Mouse (Mus musculus) neural tube, embryonic 13.5 days (tissue): ENCODE data around the gene Pdzd11. TPM values are rescaled to one million over a fixed set of nuclear protein-coding genes. Genes with fewer than 3 reads are reported as not detected.

ENCODE experiments used
- ATAC-seq: fragments of 200-750 bp; cut with Nextera tagmentation; 2 replicates; pipeline ENCODE4 v1.8.0; 2017; ENCODE audit warnings: low read depth, mild to moderate bottlenecking, moderate TSS enrichment, moderate library complexity
- H3K27ac ChIP-seq: fragments of 300-500 bp; sonication (generic); replicated peaks from 2 replicates; pipeline ENCODE4 v1.5.1; 2015; ENCODE audit warnings: moderate library complexity, mild to moderate bottlenecking, inconsistent platforms
- H3K27me3 ChIP-seq: fragments of 300-500 bp; sonication (generic); 2 replicates; pipeline ENCODE4 v1.6.1; 2015; ENCODE audit warnings: mild to moderate bottlenecking, inconsistent platforms
- H3K36me3 ChIP-seq: fragments of 300-500 bp; sonication (generic); 2 replicates; pipeline ENCODE4 v1.6.1; 2015; ENCODE audit warnings: mild to moderate bottlenecking, inconsistent platforms
- H3K4me1 ChIP-seq: fragments of 300-500 bp; sonication (generic); replicated peaks from 2 replicates; pipeline ENCODE4 v1.6.1; 2015; ENCODE audit warnings: inconsistent platforms
- H3K4me2 ChIP-seq: fragments of 300-500 bp; sonication (generic); 2 replicates; pipeline ENCODE4 v1.6.1; 2015; ENCODE audit warnings: inconsistent platforms, mild to moderate bottlenecking, moderate library complexity
- H3K4me3 ChIP-seq: fragments of 300-500 bp; sonication (generic); 2 replicates; pipeline ENCODE4 v1.5.1; 2015; ENCODE audit warnings: mild to moderate bottlenecking, inconsistent platforms
- H3K9ac ChIP-seq: fragments of 300-500 bp; sonication (generic); 2 replicates; pipeline ENCODE4 v1.6.1; 2015; ENCODE audit warnings: moderate library complexity, mild to moderate bottlenecking, inconsistent platforms
- H3K9me3 ChIP-seq: fragments of 300-500 bp; sonication (generic); 2 replicates; pipeline ENCODE4 v1.6.1; 2016; ENCODE audit warnings: inconsistent platforms
- WGBS: fragments of 180-500 bp; shearing (Covaris S2); methylation state at CpG from one replicate; pipeline ENCODE4 v1.1.7; 2015; 5-methylcytosine and 5-hydroxymethylcytosine counted together
- polyA plus RNA-seq: library from polyadenylated mRNA; unstranded; fragments of >200 nt; fragmentation: Nextera tagmentation; extraction: Ambion mirVana; gene quantifications from 2 replicates; pipeline ENCODE4 v1.2.1, GENCODE M21; 2015

The Pdzd11 gene
- 121 and 124 TPM in 2 replicates for polyA plus RNA-seq

DNA sequence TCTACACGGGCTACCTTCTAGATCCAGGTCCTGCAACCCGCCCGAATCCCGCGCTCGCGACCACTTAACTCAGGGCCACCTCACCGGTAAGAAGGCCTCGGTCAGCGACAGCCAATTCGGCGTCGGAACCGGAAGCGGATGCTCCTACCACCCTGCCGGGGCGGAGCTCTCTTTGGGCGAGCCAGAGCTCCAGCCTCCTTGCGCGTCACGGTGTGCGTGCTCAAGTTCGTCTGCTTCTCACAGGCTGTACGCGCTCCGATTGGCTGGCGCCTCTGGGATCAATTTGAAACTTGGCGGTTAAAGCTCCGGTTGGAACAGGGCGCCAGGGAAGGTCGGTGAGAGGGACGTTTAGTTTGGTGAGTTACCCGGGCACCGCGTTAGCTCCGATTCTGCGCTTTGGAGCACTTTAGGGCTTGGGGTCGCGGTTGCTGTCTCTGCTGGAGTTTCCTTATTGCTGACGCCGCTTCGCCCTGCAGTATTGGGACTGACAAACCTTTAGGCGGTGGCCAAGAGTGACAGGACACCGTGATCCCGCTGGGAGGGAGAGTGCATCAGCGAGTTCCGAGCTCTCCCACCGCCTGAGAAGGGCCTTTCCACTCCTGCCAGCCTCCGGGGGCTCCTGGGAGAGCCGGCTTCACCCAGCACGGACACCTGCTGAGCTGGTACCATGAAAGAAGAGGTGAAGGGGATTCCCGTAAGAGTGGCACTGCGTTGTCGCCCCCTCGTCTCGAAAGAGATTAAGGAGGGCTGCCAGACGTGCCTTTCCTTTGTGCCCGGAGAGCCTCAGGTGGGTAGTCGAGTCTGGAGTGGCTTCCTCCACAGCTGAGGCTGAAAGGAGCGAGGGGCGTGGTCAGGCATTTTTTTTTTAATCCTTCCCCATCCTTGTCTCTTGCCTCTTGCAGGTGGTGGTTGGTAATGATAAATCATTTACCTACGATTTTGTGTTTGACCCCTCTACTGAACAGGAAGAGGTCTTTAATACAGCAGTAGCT, at the start of gene Pdzd11:
Pdzd11 (minus strand) TSS at position 767 of the 992 bp plus-strand sequence.
- Histone ChIP-seq H3K27ac (no peak within 1 kb of the TSS), H3K9me3 (no peaks in the 10 kb centered on the region), H3K27me3 (no peaks in the 10 kb centered on the region), H3K4me1 (peaks cover 14% of the 10 kb centered on the region), H3K9ac (peak within 1 kb of the TSS; percentile 69), H3K36me3 (peaks cover 16% of the 10 kb centered on the region; the same call in 1 of the 2 replicates), H3K4me3 (peak within 1 kb of the TSS; percentile 47), H3K4me2 (peak within 1 kb of the TSS; percentile 79)
- 17% methylated on average over 62 of the region's 62 CpGs for WGBS
- peak; percentile 100 for ATAC-seq

DNA sequence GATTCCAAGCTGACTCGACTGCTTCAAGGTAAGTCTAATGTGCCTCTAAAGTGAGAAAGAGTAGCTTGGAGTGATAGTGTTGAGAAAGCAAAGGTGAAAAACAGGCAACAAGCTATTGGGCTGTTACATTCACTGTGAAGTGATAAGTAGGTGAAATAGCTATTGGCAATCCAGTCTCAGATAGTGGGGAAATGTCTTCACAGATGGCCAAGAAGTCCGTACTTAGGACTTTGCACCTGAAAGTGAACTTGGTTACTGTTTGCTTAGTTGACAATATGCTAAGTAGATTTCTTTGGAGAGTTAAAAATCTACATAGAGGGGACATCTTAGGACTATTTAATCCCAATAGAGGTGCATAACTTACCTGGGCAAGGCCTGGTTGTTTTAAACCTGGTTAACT, 38.5 kb upstream of the Pdzd11 start:
- 89% methylated on average over 2 of the region's 2 CpGs for WGBS
- H3K9ac ChIP-seq, result no peak overlapping the region
- no peak overlapping the region for H3K27ac ChIP-seq
- H3K4me3 ChIP-seq, result no peak overlapping the region
- no peak overlapping the region for H3K4me2 ChIP-seq
- H3K4me1 ChIP-seq, result no peaks in the 10 kb centered on the region
- ATAC-seq, result no peak
- H3K27me3 ChIP-seq, result peaks cover 6% of the 10 kb centered on the region; the same call in 1 of the 2 replicates
- no peaks in the 10 kb centered on the region for H3K36me3 ChIP-seq
- no peaks in the 10 kb centered on the region for H3K9me3 ChIP-seq

DNA sequence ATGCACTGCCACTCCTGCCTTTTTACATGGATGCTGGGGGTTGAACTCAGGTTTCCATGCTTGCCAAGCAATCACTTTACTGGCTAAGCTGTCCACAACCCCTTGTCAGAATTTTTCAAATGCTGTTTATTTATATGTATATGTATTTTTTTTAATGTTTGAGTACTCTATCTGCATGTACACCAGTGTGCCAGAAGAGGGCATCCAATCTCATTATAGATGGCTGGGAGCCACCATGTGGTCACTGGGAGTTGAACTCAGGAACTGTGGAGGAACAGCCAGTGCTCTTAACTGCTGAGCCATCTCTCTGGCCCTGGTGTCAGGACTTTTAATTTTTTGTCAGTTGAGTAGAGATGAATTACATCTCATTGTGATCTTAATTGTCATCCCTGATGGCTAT, 26.5 kb upstream of the Pdzd11 start:
- Histone ChIP-seq H3K9me3 (no peaks in the 10 kb centered on the region), H3K9ac (no peak overlapping the region), H3K4me2 (no peak overlapping the region), H3K27me3 (no peaks in the 10 kb centered on the region), H3K4me1 (no peaks in the 10 kb centered on the region), H3K27ac (no peak overlapping the region), H3K4me3 (no peak overlapping the region), H3K36me3 (no peaks in the 10 kb centered on the region)
- ATAC-seq, result no peak

DNA sequence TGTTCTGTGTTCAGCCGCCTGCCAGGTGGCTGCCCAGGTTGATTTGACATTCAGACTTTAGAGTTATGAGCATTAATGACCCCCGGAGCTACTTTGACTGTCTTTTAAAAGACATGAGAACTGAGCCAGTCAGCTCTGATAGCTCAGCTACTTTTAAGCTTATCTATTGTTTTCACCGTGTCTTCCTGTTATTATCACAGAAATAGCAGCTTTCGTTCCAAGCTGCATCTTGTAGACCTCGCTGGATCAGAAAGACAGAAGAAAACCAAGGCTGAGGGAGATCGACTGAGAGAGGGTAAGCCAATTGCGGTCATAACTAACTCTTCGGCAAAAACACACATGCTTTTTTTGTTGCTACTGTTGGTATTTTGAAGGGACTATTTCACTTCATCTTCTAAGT, 12.1 kb upstream of the Pdzd11 start:
- ATAC-seq, result no peak
- Histone ChIP-seq H3K36me3 (no peaks in the 10 kb centered on the region), H3K4me1 (no peaks in the 10 kb centered on the region), H3K9me3 (no peaks in the 10 kb centered on the region), H3K9ac (no peak overlapping the region), H3K27ac (no peak overlapping the region), H3K4me3 (no peak overlapping the region), H3K4me2 (no peak overlapping the region), H3K27me3 (no peaks in the 10 kb centered on the region)
- WGBS, result 94% methylated on average over 8 of the region's 8 CpGs

DNA sequence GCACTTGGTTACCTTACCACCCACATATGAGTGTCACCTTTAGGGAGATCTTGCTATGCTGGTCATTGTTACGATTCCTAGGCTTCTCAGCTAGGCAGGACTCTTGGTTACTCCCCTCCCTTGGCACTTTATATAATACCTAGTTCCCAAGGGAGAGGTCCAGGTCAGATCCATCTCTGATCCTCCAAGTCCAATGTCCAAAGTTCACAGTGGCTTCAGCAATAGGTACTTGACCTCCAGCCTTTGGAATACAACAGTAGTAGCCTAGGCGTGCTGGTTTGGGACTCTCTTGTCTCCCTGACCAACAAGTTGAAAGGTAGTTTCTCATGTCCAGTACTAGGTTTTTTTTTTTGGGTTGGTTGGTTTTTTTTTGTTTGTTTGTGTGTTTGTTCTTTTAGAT, 2.7 kb upstream of the Pdzd11 start:
- H3K27me3 ChIP-seq, result no peaks in the 10 kb centered on the region
- no peak overlapping the region for H3K9ac ChIP-seq
- H3K4me1 ChIP-seq, result peaks cover 14% of the 10 kb centered on the region
- no peak for ATAC-seq
- no peak overlapping the region for H3K4me3 ChIP-seq
- no peaks in the 10 kb centered on the region for H3K36me3 ChIP-seq
- 86% methylated on average over 2 of the region's 2 CpGs for WGBS
- H3K9me3 ChIP-seq, result no peaks in the 10 kb centered on the region
- H3K27ac ChIP-seq, result no peak overlapping the region
- H3K4me2 ChIP-seq, result no peak overlapping the region

DNA sequence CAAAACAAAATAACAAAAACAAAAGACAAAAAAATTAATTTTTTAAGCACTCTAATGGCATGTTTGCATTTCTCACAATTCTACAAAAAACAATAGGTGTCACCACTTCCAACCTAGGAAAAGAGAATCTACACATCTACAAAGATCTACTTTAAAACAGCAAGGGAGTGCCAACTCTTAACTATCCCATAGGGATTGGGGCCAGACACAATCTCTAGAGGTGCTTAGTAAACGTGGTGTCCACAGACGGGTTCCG, 894 bp downstream of the Pdzd11 start, which contains the start of gene Kif4:
Kif4 (plus strand) TSS at position 192 of the 256 bp plus-strand sequence.
- ATAC-seq, result no peak
- H3K9me3 ChIP-seq, result no peaks in the 10 kb centered on the region
- no peaks in the 10 kb centered on the region for H3K27me3 ChIP-seq
- H3K4me3 ChIP-seq, result peak within 1 kb of the TSS; percentile 47
- peaks cover 16% of the 10 kb centered on the region; the same call in 1 of the 2 replicates for H3K36me3 ChIP-seq
- H3K4me1 ChIP-seq, result peaks cover 14% of the 10 kb centered on the region
- H3K4me2 ChIP-seq, result peak within 1 kb of the TSS; percentile 79
- WGBS, result 20% methylated on average over 3 of the region's 3 CpGs
- peak within 1 kb of the TSS; percentile 69 for H3K9ac ChIP-seq
- no peak within 1 kb of the TSS for H3K27ac ChIP-seq

DNA sequence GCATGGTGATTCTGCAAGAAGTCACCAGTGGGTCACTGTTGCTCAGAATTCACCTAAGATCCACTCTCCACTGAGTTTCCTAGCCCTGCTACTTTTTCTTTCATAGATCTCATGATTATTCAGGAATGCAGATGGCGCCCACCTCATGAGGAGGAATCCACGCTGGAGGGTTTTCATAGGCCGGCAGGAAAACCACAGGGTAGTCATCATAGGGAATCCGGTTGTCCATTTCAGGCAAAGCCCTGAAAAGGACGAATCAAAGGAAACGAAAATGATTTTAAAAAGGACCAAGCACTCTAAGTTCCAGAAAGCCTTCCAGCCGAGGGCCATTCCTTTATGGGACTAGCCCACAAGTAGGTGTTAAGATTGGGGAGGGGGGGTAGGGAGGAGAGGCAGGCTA, 1.2 kb downstream of the Pdzd11 start:
- ATAC-seq, result 0 out of 2 replicates have a peak, but pooled peaks have one; percentile 12
- no peaks in the 10 kb centered on the region for H3K9me3 ChIP-seq
- peaks cover 14% of the 10 kb centered on the region for H3K4me1 ChIP-seq
- H3K27ac ChIP-seq, result no peak overlapping the region
- WGBS, result 35% methylated on average over 7 of the region's 7 CpGs
- H3K9ac ChIP-seq, result peak overlapping the region; percentile 69
- peaks cover 16% of the 10 kb centered on the region; the same call in 1 of the 2 replicates for H3K36me3 ChIP-seq
- no peaks in the 10 kb centered on the region for H3K27me3 ChIP-seq
- H3K4me2 ChIP-seq, result peak overlapping the region; percentile 56
- H3K4me3 ChIP-seq, result peak overlapping the region; percentile 47

DNA sequence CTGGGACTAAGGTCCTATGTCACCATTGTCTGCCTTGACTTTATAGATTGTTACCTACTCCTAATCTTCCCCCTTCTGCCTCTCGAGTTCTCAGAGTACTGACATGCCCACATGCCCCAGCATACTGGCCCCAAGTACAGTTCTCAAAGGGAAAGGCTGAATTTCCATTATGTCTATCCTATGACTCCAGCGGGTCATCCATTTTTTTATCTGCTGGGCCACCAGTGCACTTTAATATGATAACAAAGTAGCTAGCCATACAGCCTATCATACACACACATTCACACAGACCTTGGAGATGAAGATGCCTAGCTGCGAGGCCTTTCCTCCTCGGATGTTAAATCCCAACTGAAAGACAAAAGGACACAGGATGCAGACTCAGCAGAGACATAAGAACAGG, 2.1 kb downstream of the Pdzd11 start:
- Histone ChIP-seq H3K36me3 (peaks cover 16% of the 10 kb centered on the region; the same call in 1 of the 2 replicates), H3K27me3 (no peaks in the 10 kb centered on the region), H3K4me2 (no peak overlapping the region), H3K4me1 (peaks cover 14% of the 10 kb centered on the region), H3K27ac (no peak overlapping the region), H3K9me3 (no peaks in the 10 kb centered on the region), H3K4me3 (no peak overlapping the region), H3K9ac (no peak overlapping the region)
- ATAC-seq, result no peak
- 88% methylated on average over 4 of the region's 4 CpGs for WGBS

DNA sequence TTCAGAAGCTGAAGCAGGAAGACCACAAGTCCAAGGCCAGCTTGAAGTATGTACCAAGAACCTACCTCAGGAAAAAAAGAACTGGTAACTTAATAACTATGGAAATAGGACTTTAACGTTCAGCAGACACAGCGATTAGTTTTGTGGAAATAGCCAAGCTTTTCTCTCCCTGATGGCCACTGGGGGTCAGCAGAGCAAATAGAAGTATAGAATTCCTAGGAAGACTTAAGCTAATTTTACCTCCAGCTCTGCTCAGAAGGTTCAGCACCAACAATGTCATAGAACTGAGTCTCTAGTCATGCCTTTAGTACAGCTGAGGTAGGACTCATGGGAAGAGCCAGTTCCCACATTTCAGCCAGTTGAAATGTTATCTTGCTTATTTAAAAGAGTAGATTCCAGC, 5.0 kb downstream of the Pdzd11 start:
- H3K4me1 ChIP-seq, result peaks cover 10% of the 10 kb centered on the region
- H3K27ac ChIP-seq, result no peak overlapping the region
- H3K36me3 ChIP-seq, result peaks cover 16% of the 10 kb centered on the region; the same call in 1 of the 2 replicates
- no peak overlapping the region for H3K9ac ChIP-seq
- no peaks in the 10 kb centered on the region for H3K9me3 ChIP-seq
- H3K27me3 ChIP-seq, result peaks cover 4% of the 10 kb centered on the region; the same call in 1 of the 2 replicates
- ATAC-seq, result no peak
- 82% methylated on average over 2 of the region's 2 CpGs for WGBS
- no peak overlapping the region for H3K4me3 ChIP-seq
- H3K4me2 ChIP-seq, result no peak overlapping the region

DNA sequence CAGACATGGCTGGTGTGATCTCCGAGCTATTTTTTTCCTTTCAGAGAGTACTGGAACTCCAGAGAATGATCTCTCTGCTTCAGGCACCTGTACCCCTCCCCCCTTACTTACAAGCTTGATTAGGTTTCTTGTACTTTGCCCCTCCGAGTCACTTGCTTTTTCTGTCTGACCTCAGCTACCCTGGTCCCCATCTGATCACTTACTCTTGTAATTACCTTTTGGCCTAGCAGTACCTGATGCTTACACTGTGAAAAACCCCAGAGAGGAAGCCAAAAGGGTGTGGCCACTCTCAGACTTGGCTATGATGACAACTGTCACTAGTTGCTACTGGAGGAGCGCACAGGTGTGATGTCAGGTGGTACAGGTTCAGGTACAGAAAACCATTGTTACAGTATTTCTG, 7.9 kb downstream of the Pdzd11 start:
- Histone ChIP-seq H3K27ac (no peak overlapping the region), H3K27me3 (peaks cover 4% of the 10 kb centered on the region; the same call in 1 of the 2 replicates), H3K4me3 (no peak overlapping the region), H3K9ac (no peak overlapping the region), H3K4me2 (no peak overlapping the region), H3K4me1 (no peaks in the 10 kb centered on the region), H3K9me3 (no peaks in the 10 kb centered on the region), H3K36me3 (peaks cover 13% of the 10 kb centered on the region; the same call in 1 of the 2 replicates)
- WGBS, result 68% methylated on average over 3 of the region's 3 CpGs
- no peak for ATAC-seq

DNA sequence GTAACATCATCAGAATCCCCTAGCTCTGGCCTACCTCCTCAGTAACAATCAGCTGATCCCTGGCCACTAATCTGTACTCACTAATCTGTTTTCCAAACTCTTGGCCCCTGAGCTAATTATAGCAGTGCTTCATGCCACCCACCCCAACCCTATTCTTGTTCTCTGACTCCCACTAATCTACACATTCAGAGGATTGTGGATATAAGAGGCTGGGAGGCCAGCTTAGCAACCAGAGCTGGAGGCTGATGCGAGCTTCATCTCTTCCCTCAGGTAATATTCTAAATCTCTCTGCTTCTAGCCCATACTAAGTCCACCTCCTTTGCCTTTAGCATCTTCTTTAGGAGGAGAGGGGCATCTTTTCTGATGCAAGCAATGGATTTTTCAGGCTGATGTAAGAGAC, 21.1 kb downstream of the Pdzd11 start, which contains the start of gene Arr3:
Arr3 (plus strand) TSS at position 184 of the 400 bp plus-strand sequence.
- ATAC-seq, result no peak
- 81% methylated on average over 1 of the region's 1 CpGs for WGBS
- Histone ChIP-seq H3K36me3 (no peaks in the 10 kb centered on the region), H3K27ac (no peak within 1 kb of the TSS), H3K4me2 (no peak within 1 kb of the TSS), H3K27me3 (0 out of 2 replicates have a peak, but pooled peaks cover 11% of the 10 kb centered on the region), H3K4me1 (no peaks in the 10 kb centered on the region), H3K4me3 (no peak within 1 kb of the TSS), H3K9me3 (no peaks in the 10 kb centered on the region), H3K9ac (no peak within 1 kb of the TSS)

DNA sequence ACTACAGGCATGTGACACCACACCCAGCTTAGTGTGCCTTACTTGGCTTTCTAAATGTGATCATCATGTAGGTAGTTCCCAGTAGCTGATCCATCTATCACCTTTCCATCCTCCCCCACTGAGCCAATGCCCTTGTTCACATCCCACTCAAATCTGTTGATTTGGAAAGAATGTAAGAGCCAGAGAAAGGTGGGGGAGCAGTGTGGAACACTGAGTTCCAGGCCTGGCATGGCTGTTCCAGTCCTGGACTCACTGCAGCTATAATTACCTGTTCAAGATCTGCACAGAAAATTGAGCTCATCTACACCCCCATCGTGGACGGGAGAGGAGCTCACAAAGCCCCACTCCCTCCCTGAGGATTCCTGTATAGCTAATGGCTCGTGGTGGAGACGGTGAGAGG, 26.6 kb downstream of the Pdzd11 start:
- no peaks in the 10 kb centered on the region for H3K9me3 ChIP-seq
- peaks cover 26% of the 10 kb centered on the region for H3K27me3 ChIP-seq
- no peaks in the 10 kb centered on the region for H3K36me3 ChIP-seq
- 72% methylated on average over 4 of the region's 4 CpGs for WGBS
- no peak for ATAC-seq
- H3K9ac ChIP-seq, result no peak overlapping the region
- H3K4me2 ChIP-seq, result no peak overlapping the region
- no peak overlapping the region for H3K27ac ChIP-seq
- no peak overlapping the region for H3K4me3 ChIP-seq
- H3K4me1 ChIP-seq, result no peaks in the 10 kb centered on the region
